Mouse (Mus musculus) yolk sac, embryonic 10.5 days (tissue): Measurements from ENCODE around the gene Emc10.
A peak's percentile ranks its signal among the peaks of the same experiment; 100 is the strongest.

Experiments used
- DNase-seq: peaks from one replicate; pipeline ENCODE4 v3.0.0-alpha.2; 2017; ENCODE audit warnings: low spot score

Emc10 gene

DNA sequence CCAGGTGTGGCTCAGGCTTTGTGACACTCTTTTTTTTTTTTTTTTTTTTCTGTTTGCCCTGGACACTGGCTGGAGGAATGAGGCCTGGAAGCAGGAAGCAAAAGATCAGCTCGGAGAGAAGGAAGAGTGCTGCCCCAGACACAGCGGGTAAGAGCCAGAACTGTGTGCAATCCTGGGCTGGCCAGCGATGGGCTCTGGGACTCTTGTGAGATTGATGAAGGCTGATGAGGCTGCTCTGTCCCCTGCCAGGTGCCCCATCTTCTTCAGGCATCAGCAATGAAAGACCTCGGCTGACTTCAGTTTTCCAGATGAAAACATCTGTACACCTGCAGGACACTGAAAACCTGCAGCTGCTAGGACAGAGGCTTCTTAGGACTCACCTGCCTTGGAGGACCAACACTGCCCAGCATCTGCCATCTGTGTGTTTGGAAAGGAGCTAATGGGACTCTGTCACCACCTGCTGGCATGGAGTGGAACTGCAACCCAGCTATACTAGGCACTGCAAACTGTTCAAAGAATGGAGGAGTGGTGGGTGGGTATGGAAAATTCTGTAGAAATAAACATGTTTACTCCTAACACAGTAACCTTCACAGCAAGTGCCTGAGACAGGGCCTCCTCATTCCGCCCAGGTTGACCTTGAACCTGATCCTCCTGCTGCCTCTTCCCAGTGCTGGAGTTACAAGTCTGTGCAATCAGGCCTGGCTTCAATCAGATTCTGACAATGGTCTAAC is 11.3 kb downstream of the Emc10 start:
- DNase-seq = peak; percentile 52

DNA sequence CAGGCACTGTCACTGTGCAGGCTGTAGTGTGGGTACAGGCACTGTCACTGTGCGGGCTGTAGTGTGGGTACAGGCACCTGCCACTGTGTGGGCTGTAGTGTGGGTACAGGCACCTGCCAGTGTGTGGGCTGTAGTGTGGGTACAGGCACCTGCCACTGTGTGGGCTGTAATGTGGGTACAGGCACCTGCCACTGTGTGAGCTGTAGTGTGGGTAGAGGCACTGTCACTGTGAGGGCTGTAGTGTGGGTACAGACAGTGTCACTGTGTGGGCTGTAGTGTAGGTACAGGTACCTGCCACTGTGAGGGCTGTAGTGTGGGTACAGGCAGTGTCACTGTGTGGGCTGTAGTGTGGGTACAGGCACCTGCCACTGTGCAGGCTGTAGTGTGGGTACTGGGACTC is 12.2 kb downstream of the Emc10 start:
- no peak for DNase-seq

DNA sequence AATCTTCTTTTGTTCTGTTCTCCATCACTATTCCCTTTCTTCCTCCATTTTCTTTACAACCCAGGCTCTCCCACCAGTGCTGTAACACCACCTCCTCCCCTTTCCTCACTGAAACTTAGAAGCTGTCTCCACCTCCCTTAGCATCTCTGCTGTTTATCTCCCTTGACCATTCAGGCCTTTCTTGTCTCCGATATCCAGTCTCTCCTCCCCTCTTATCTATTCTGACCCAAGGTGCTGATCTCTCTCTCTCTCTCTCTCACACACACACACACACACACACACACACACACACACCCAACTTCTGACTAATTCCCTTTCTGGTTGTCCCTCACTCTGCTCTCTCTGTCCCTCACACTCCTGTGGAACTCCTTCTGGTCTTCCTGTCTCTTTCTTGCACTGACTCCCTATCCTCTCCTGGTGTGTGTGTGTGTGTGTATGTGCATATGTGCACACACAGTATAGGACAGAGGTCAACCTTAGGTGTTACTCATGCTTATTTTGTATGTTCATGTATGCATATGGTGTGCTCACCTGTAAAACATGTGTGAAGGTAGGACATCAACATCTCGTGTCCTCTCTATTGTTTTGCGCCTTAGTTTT is 13.4 kb downstream of the Emc10 start:
- DNase-seq = no peak

DNA sequence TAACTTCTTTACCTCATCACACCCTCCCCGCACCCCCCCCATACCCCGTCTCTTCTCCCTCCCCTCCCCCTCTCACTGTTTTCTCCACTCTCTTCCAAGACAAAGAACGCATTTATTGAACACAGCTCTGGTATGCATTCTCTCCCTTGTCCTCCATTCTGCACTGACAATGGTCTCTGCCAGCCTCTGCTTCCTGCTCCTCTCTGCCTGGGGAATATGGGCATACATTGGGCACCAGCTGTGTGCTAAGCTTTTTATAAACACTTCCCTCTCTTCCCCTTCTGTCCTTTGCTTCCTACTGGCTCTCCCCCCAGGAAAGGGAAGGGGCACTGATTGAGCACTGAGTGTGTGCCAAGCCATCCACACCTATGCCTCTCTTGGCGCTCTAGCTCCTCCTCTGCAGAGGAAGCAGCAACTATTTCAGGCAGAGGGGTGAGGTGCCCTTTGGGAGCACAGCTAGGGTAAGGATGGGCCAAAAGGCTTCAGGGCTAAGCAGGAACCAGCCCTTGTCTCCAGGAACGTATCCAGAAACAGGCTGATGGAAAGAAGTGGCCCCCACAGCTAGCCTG is 21.2 kb downstream of the Emc10 start:
- DNase-seq = no peak

DNA sequence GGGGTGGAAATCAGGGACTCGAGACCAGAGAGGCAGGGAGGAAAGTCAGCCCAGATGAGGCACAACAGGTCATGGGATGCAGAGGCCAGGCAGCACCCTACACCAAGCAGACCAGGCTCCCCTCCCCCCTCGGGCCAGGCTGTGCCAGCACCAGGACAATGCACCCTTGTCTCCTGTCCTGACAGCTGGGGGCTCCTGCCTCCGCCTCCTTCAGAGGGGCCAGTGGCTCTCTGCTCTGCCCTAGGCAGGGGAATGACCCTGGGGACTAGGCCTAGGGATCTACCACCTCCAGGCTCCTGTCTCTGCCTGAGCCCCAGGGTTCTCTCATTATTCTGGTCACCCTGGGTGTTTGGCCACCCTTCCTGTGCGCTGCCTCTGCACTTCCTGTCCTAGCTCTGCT is 21.9 kb downstream of the Emc10 start:
- DNase-seq = no peak

DNA sequence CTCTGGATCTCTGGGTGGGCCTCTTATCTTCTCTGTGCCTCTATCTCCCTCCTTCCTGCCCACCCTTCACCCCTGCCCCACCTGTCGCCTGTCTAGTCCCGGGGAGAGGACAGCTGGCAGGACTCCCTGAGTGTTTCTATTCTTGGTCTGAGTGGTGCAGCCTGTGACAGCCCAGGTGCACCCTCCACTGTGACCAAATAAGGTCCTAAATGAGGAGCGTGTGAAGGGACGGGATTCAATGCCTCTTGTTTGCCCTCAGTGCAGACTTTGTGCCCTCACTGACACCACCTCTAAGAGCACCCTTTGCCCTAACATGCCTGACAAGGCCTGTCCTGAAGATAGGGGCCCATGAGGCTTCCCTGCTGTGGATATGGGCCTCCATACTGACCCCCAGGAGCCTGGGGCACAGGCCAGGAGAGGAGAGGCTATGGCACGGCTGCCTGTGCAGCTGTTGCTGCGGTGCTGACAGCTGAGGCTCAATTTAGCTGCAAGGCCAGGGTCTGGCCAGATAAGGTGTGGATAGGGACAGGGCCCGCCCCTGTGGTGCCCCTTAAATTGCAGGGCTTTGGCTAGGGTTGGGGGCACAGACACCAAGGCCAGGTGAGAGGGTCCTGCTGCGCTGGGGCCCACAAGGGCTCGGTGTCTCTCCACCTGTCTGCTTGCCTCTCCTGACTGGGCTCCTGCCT is 23.2 kb downstream of the Emc10 start:
- DNase-seq = no peak

DNA sequence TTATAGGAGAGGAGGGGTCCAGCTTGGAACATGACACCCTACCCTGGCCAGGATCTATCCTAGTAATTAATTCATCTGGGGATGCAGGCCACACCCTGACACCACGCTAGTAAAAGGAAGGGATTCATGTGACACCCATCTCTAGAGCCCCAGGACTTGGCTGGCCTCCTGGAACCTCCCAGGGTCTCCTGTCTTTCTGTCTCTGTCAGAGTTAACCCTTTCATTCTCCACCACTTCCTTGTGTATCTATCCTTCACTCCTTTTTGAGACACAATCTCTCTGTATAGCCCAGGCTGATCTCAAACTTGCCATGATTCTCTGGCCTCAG is 23.8 kb downstream of the Emc10 start:
- no peak for DNase-seq

DNA sequence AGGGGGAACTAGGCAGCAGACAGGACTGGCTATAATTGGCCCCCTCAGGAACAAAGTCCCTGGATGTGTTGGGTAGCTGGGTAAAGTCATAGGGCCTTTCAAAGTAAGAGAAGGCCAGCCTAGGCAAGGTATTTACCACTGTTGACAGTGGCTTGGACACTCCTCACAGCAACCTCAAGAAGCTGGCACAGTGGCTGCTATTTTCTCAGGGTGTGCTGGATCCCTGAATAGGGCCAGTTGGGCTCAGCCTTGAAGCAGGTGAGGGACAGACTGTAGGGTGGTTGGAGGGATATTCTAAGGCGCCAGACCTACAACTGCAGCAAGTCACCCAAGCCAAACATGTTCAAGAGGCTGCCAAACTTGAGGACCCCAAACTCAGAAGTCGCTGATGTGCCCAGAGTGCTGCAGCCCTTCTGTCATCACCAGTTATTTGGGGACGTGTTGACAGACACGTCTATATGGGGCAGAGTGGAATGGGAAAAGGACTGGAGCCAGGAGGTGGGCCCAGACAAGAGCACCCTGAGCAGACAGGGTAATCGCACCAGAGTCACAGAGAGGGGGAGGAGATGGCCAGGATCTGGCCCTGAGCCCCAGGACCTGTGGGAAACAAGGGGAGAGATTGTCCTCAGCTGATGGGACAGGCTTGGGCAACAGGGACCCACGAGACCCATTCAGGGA is 24.3 kb downstream of the Emc10 start:
- no peak for DNase-seq

DNA sequence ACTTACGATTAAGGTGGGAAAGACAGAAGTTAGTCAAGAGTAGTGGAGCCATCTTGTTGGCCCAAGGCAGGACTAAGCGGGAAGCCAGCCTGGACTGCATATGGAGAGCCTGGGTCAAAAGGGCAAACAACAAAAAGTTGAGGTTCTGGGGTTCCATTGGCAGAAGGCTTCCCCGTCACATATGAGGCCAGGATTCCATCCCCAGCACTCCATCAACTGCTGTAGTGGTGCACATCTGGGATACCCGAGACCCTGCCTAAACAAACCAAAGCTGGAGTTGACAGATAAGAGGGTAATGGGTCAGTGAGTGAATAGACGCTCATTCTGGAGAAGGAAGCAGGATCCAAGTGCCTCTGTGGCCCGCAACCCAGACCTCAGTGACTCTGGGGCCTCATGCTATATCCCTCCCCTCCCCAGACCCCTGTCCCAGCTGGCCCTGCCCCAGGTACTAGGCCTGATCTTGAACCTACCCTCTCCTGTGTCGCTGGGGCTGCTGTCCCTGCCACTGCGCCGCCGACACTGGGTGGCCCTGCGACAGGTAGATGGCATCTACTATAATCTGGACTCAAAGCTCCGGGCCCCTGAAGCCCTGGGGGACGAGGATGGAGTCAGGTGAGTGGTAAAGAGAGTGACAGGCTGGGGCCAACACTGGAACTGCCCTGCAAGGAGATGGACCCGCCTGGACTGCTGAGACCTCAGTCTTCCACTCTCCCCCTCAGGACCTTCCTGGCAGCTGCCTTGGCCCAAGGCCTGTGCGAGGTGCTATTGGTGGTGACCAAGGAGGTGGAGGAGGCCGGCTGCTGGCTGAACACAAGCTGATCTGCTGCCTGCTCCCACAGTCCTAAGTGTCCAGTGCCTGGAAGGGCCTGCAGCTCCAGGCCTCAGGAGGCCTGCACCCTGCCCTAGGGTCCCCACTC is 25.4 kb downstream of the Emc10 start:
- DNase-seq = no peak

DNA sequence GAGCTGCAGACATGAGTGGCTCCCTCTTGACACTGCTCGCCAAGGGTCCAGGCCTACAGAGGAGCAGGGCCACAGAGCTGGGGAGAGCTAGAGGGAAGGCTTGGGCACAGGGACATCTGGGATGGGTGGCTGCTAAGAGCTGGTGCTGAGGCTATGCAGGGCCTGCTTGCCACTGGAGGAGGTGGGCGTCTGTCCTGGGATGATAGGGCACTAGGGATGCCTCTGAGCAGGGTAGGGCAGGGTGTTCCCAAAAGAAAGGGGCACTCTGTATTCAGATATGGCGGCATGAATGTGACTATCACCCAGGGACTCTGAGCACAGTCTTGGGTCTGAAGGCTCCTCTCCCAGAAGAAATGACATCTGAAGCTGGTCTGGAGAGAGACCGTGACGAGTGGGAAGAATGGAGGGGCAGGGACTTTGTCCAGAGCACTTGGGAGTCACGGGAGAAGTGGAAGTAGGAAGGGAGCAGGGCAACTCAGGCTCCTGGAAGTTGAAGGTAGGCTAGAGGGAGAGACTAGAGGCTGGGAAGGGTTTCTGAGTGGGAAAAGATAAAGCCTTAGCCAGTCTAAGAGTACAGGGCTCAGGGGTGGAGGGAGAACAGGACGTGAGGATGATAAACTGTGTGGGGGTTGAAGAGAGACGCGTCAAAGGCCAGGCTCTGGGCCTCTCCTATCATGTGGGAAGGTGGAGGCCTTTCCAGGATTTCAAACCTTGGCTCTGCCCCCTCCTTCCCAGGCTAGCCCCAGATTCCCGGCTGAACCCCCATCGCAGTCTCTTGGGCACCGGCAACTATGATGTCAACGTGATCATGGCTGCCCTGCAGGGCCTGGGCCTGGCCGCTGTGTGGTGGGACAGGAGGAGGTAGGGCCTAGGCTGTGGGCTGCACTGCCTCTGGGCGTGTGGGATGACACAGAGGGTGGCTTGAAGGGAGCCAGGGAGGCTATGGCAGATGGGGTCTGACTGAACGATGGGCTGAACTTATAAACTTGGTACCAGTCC is 26.4 kb downstream of the Emc10 start:
- DNase-seq = no peak

DNA sequence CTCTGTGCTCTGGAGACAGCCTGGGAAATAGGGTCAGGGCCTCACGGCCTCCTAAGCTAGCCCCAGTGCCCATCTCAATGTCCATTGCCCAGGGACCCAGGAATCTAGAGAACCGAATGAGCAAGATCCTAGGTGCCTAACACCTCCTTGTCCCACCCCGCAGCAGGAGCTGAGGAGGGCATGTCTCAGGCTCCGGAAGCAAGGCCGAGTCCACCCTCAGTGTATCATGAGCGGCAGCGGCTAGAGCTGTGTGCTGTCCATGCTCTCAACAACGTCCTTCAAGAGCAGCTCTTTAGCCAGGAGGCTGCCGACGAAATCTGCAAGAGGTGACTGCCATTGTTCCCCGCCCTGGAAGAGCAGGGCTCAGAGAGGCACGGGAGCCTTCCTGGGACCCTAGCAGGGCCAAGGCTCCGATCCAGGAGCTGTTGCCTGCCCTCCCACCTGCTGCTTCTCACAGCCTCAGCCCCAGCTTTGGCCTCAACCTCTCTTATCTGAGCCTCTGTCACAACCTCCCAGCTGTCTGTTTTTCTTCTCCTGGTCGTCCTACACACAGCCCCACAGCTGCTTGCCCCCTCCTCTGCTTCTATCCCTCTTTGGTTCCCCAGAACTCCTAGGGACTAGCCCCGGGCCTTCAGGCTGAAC is 27.6 kb downstream of the Emc10 start:
- no peak for DNase-seq

DNA sequence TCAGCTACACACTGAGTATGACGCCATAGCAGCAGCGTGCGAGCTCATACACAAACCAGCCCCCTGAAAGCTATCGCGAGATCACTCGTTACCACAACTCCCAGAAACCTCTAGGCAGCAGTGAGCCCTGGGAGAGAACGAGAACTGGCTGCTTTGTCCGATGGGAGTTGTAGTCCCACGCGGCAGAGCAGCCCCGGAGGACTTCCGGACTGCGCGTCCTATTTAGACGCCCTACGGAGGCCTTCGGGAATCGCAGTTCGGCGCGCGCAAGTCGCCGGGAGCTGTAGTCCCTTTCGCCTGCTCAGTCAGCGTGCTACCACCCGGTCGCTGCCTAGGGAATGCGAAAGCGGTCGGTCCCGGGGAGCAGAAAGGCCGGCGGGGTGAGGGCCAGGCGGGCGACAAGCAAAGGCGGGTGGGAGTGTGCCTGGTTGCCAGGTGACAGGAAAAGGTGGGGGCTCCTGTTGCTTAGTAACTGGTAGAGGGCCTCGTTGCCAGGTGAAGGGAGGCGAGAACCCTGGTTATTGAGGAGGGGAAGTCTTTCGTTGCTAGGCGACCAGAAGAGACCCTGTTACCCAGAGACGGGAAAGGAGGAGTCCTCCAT is 28.4 kb downstream of the Emc10 start, which contains the start of gene Josd2:
TSS of gene Josd2 (plus strand) at position 170 of the 601 bp plus-strand sequence.
- DNase-seq = peak; percentile 97

DNA sequence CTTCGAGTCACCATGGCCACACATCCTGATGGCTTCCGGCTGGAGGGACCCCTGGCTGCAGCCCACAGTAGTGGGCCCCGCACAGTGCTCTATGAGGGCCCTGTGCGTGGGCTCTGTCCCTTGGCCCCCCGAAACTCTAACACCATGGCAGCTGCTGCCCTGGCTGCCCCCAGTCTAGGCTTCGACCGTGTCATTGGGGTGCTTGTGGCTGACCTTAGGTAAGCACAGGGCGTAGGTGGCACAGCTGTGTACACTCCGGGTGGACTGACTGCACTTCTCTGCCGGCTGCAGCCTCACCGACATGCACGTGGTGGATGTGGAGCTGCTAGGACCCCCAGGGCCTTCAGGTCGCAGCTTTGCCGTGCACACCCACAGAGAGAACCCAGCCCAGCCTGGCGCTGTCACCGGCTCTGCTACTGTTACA is 29.4 kb downstream of the Emc10 start:
- no peak for DNase-seq

DNA sequence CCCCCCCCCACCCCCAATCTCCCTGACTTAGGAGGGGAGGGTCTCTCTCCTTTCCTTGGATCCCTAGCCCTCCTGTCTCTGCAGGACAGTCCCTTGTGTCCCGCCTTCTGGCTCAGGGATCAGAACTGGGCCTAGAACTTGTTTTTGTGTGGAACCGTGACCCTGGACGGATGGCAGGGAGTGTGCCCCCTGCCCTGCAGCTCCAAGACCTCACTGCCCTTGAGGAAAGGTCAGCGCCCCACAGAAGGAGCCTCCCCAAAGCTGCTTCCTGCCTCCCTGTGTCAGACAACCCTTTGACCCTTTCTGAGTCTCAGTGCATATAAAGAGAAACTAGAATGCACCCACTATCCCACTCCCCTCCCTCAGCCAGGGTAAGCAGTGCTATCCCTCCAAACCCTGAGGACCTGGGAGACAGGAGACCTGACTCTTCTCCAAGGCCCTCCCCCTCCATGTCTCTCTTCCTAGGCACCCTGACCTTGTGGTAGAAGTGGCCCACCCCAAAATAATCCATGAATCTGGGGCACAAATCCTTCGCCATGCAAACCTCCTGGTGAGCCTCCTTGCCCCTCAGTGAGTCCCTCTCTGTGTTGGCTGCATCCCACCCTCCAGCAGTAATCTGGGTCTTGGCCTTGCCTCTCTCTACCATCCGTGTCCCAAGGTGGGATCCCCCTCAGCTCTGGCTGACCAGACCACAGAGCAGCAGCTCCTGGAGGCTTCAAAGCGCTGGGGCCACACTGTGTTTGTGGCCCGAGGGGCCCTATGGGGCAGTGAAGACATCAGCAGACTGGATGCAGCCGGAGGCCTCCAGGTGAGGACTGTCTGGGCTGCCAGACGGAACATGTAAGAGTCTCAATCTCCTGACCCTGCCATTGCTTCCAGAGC is 30.1 kb downstream of the Emc10 start:
- DNase-seq = no peak

DNA sequence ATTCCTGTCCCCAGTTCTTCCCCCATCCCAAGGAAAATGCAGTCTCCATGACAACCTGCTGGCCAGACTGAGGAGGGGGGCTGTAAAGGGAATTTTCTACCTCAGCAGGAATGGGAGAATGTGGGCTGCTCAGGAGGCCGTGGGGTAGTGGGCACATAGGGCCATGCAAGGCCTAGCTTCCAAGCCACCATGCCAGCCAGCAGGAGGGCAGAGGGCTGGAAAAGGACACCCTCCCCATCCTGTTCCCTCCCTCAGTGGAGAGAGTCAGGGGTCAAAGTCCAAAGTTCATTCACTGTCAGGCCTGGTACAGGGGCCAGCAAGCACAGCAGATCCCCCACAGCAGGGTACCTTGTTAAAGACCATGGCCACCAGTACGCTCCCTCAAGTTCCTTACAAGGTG is 31.2 kb downstream of the Emc10 start, which contains the start of gene Aspdh:
TSS of gene Aspdh (plus strand) at position 281 of the 400 bp plus-strand sequence.
- peak; percentile 59 for DNase-seq

DNA sequence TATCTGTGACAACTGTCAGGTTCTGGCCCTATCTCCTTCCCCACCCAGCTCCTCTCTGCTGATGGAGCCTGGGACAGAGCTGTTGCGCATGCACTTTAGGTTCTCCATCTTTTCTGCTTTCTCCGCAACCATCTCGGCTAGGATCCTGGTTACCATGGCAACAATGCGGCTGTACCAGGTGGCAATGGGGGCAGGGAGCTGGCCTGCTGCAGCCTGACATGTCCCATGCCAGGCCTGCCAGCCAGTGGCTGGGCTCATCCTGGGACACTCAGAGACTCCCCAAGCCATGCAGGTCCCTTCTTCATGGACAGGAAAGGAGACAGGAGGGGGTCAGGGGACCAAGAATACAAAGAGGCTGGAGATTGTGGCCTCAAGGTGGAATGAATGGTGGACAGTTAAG is 31.8 kb downstream of the Emc10 start:
- no peak for DNase-seq

DNA sequence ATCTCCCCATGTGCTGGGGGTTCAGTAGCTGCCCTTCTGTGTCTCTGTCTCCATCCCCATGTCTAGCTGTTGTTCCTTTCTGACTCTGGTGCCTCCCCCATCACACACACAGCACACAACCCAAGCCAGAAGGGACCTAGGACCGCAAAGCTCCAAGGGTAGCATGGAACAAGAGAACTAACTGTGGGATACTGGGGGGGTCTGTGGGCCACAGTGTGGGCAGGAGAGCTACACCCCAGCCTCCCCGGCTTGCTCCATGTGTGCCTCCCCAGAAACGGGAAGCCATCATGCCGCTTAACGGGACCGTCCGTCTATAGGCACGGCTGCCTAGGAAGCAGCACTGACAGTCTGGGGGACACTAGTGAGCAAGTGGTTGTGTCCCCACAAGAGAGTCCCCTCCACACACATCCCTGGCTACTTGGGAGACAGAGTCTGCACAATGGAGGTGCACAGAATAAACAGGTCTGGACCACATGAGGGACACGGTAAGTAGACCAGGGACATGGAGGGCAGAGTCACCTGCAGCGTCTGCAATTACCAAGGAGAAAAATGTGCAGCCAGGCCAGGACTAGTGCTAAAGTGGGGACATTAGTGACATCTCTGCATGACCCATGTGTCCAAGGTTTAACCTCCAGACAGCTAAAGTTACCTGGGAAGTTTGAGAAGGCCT is 32.6 kb downstream of the Emc10 start:
- no peak for DNase-seq

DNA sequence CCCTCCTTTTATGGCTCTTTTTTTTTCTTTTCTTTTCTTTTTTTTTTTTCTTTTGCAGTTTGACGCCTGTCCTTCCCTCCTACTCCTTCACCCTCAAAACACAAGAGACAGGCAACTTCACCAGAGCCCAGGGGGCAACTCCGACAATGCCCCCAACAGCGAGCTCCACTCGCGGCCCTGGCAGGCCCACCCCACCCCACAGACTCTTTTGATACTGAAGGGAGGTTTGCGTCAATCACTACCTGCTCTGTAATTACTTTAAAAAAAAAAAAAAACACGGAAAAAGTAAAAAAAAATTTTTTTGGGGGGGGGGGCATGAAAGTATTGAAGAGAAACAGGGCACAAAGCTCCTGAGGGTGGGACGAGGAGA is 33.3 kb downstream of the Emc10 start:
- no peak for DNase-seq
